ENCODE assay signal across 18 mouse cellular contexts in genomic region chr11:34343742-34344307, GRCm38 (mm10). TPM values are rescaled to one million over a fixed set of nuclear protein-coding genes. Genes with fewer than 3 reads are reported as not detected.
DNase-seq lines count a peak whose midpoint lies in the region; ATAC-seq lines count a peak whose summit lies in the region.
"Had no signal": no experiment of that assay in that cellular context is flagged by ENCODE, and none has a peak within 500 bp of the region (broad histone marks: within the 10 kb centered on the region; RNA-seq: fewer than 3 reads in every experiment).

No protein-coding gene starts in this region.

- no peak overlapping the region for H3K9ac ChIP-seq in heart, embryonic 14.5 days (ENCODE audit: low read length)
- H3K9ac ChIP-seq in kidney, embryonic 16.5 days (replicated peaks; ENCODE audit: low read length) = no peak overlapping the region
- H3K9ac ChIP-seq in neural tube, embryonic 13.5 days = no peak overlapping the region

- no peaks in the 10 kb centered on the region for H3K27me3 ChIP-seq in heart, embryonic 14.5 days (ENCODE audit: control insufficient read depth, insufficient read depth, low read length)
- no peaks in the 10 kb centered on the region for H3K27me3 ChIP-seq in kidney, embryonic 16.5 days (ENCODE audit: insufficient read depth, low read length)
- no peaks in the 10 kb centered on the region; the same call in 1 of the 2 replicates for H3K27me3 ChIP-seq in neural tube, embryonic 13.5 days

- H3K4me1 ChIP-seq in heart, embryonic 14.5 days (ENCODE audit: control insufficient read depth in 2 of 2, insufficient read depth in 2 of 2, low read length in 2 of 2) = peaks cover 9 to 23% of the 10 kb centered on the region in 2 experiments
- H3K4me1 ChIP-seq in kidney, embryonic 16.5 days (ENCODE audit: insufficient read depth, low read length) = peaks cover 5% of the 10 kb centered on the region; the same call in 1 of the 2 replicates
- peaks cover 32% of the 10 kb centered on the region for H3K4me1 ChIP-seq in neural tube, embryonic 13.5 days (replicated peaks)

- H3K36me3 ChIP-seq in heart, embryonic 14.5 days (ENCODE audit: control insufficient read depth, insufficient read depth, low read length) = no peaks in the 10 kb centered on the region
- no peaks in the 10 kb centered on the region for H3K36me3 ChIP-seq in kidney, embryonic 16.5 days (ENCODE audit: insufficient read depth, low read length)
- no peaks in the 10 kb centered on the region for H3K36me3 ChIP-seq in neural tube, embryonic 13.5 days
- H3K36me3 ChIP-seq: G1E had no signal

- peak; percentile 55 for ATAC-seq in heart, embryonic 14.5 days (ENCODE audit: insufficient number of reproducible peaks, insufficient read depth, low FRiP score, low read depth)
- ATAC-seq in kidney, embryonic 16.5 days (ENCODE audit: low FRiP score, low TSS enrichment) = peak; percentile 57
- peak; percentile 62 for ATAC-seq in neural tube, embryonic 13.5 days (ENCODE audit: low read depth)

- H3K9me3 ChIP-seq in heart, embryonic 14.5 days (ENCODE audit: control insufficient read depth, low read length) = no peaks in the 10 kb centered on the region
- no peaks in the 10 kb centered on the region for H3K9me3 ChIP-seq in kidney, embryonic 16.5 days (ENCODE audit: low read length)
- no peaks in the 10 kb centered on the region for H3K9me3 ChIP-seq in neural tube, embryonic 13.5 days
- H3K9me3 ChIP-seq: G1E had no signal

- DNase-seq in heart, postnatal 14 days = no peak
- DNase-seq in kidney, postnatal 10 days = no peak
- DNase-seq in Muller cell, postnatal 12 days (ENCODE audit: inconsistent ontology term) = peak; percentile 68
- no peak for DNase-seq in right cerebral cortex, adult 2 months (ENCODE audit: low spot score in 2 of 2)
- no peak for DNase-seq in thymus, postnatal 36 days
- DNase-seq: kidney, adult 9 months; layer of hippocampus, postnatal 36 days; lung, adult 18-20 months; right cerebral cortex, postnatal 25 days; thymus, postnatal 4 days had no signal

- 26% methylated on average over 4 of the region's 4 CpGs for WGBS in heart, embryonic 14.5 days
- 41% methylated on average over 4 of the region's 4 CpGs for WGBS in kidney, embryonic 16.5 days
- 20% methylated on average over 4 of the region's 4 CpGs for WGBS in neural tube, embryonic 13.5 days

- no peak overlapping the region for H3K4me3 ChIP-seq in heart, embryonic 14.5 days (ENCODE audit: control insufficient read depth in 1 of 2, insufficient read depth in 1 of 2, low read depth in 1 of 2, low read length in 2 of 2)
- no peak overlapping the region for H3K4me3 ChIP-seq in kidney, embryonic 16.5 days (ENCODE audit: low read length)
- no peak overlapping the region for H3K4me3 ChIP-seq in neural tube, embryonic 13.5 days
- H3K4me3 ChIP-seq: erythroblast, embryonic 14.5 days had no signal

- intact Hi-C loops in heart, postnatal 14 days (cut with DNase I) = no loop called here

- peak overlapping the region; percentile 42 to 66; a peak in 3 of 4 replicates for H3K27ac ChIP-seq in heart, embryonic 14.5 days (replicated peaks in 1 of 2; ENCODE audit: control insufficient read depth in 1 of 2, insufficient read depth in 1 of 2, low read depth in 2 of 2, low read length in 2 of 2)
- H3K27ac ChIP-seq in kidney, embryonic 16.5 days (ENCODE audit: low read length) = no peak overlapping the region
- H3K27ac ChIP-seq in neural tube, embryonic 13.5 days (replicated peaks) = peak overlapping the region; percentile 78

- H3K4me2 ChIP-seq in heart, embryonic 14.5 days (ENCODE audit: low read length) = no peak overlapping the region
- H3K4me2 ChIP-seq in kidney, embryonic 16.5 days (replicated peaks; ENCODE audit: low read depth, low read length) = no peak overlapping the region
- no peak overlapping the region for H3K4me2 ChIP-seq in neural tube, embryonic 13.5 days

RNA-seq across cellular contexts. Expression of gene Fam196b, which starts 29.2 kb away (rescaled TPM):
- 0.15 and 0.22 TPM in 2 replicates for polyA plus RNA-seq in heart, embryonic 14.5 days (2014; fragmentation: Nextera tagmentation; extraction: Ambion mirVana)
- total RNA-seq in heart, postnatal 14 days (2021) = not detected
- polyA plus RNA-seq in kidney, embryonic 16.5 days (2015; fragmentation: Nextera tagmentation; extraction: Ambion mirVana) = 0.55 and 0.73 TPM in 2 replicates
- polyA plus RNA-seq in neural tube, embryonic 13.5 days (2015; fragmentation: Nextera tagmentation; extraction: Ambion mirVana) = 3.4 and 3.8 TPM in 2 replicates
- total RNA-seq: adrenal gland, adult 18-20 months; liver, adult 2 months; megakaryocyte-erythroid progenitor cell, adult 5-6 weeks had no signal
- polyA plus RNA-seq: erythroblast, embryonic 14.5 days; G1E; liver, adult 2 months had no signal
